Mouse (Mus musculus): ENCODE measurements around the gene Hist1h4i. TPM values are rescaled to one million over a fixed set of nuclear protein-coding genes. Genes with fewer than 3 reads are reported as not detected.

Hist1h4i gene
- total and polyA plus RNA-seq, 2 experiments from 2014 or later = 5.1 to 39.3 TPM

DNA sequence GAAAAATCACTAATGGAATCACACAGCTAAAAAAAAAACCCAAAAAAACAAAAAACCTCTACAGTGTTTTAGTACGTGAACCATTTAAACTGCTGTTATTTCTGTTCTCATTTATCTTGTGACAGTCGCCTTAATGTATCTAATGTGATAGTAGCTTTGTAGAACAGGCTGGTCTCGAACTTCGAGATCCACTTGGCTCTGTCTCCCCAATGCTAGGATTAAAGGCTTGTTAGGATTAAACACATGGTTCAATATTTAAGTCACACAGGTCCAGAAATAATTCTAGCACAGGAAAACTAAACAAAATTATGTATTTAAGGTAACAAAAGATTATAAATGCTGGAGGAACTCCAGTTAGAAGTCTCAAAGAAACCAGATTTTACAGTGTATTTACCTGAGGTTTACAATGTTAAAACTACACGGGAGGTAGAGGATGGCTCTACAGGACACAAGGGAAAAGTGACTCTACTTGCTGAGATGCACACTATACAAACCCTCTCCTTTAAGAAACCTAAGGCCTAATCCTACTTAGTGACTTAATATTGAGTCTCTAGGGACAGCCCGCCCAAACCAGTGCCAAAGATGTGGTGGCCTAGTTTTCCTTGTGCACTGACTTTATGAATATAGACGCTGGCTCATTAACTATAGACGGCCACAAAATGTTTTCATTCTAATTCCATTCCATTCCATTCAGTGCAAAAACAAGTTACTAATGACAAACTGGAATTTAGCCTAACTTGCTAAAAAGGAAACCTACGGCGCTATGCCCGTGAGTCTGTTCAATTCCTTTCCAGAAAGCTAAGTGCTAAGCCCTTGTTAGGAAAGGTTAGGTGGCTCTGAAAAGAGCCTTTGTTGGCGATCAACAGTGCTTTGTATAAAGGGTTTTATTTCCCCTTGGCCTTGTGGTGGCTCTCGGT lies 747 bp upstream of the Hist1h4i start:
- no peak for DNase-seq (ENCODE audit: low spot score)
- no peaks in the 10 kb centered on the region for H3K36me3 ChIP-seq (ENCODE audit: insufficient read depth, low read length)
- H3K27ac ChIP-seq = peak overlapping the region; percentile 80
- H3K9me3 ChIP-seq (ENCODE audit: low read length) = no peaks in the 10 kb centered on the region
- no peak for ATAC-seq
- H3K4me2 ChIP-seq (ENCODE audit: low read depth, low read length) = peak overlapping the region; percentile 62
- TF ChIP-seq CTCF (IDR thresholded peaks at IDR 0.05; ENCODE audit: low read depth) = no peak
- H3K27me3 ChIP-seq (ENCODE audit: insufficient read depth, low read length) = no peaks in the 10 kb centered on the region
- H3K4me1 ChIP-seq (ENCODE audit: insufficient read depth, low read length) = peaks cover 10% of the 10 kb centered on the region; the same call in 1 of the 2 replicates
- peak overlapping the region; percentile 32 for H3K4me3 ChIP-seq (ENCODE audit: low read length)
- H3K9ac ChIP-seq (replicated peaks; ENCODE audit: low read length) = no peak overlapping the region; the same call in 1 of the 2 replicates
- 2% methylated on average over 13 of the region's 13 CpGs for WGBS

DNA sequence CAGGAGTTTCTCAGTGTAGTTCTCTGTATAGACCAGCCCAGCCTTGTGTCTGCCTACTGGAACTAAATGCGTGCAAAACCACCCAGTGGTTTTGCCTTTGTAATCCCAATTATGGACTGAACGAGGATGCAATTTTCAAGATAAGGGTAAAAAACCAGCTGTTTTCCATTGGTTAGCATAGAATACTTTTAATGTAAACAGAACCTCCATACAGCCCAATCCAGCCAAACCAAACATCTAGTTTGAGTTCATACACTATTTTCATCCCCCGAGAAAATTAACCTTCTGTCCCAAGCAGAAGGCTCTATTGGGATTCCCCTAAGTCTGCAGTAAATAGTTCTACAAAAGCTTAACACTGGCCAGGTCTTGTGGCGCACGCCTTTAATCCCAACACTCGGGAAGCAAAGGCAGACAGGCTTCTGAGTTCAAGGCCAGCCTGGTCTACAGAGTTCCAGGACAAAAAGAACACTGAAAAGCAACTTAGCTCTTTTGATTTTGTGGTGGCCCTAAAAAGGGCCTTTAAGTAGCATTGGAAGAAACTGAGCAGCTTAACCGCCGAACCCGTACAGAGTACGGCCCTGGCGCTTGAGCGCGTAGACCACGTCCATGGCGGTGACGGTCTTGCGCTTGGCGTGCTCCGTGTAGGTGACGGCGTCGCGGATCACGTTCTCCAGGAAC lies 559 bp downstream of the Hist1h4i start:
- H3K27ac ChIP-seq = peak overlapping the region; percentile 78
- peak overlapping the region; percentile 62 for H3K4me2 ChIP-seq (ENCODE audit: low read depth, low read length)
- no peaks in the 10 kb centered on the region for H3K9me3 ChIP-seq (ENCODE audit: low read length)
- H3K27me3 ChIP-seq (ENCODE audit: insufficient read depth, low read length) = no peaks in the 10 kb centered on the region
- peak; percentile 35 for DNase-seq (ENCODE audit: low spot score)
- 0 out of 2 replicates have a peak overlapping the region, but pooled peaks have one; percentile 24 for H3K9ac ChIP-seq (replicated peaks; ENCODE audit: low read length)
- peak; percentile 36 for ATAC-seq
- under 1% methylated on average over 19 of the region's 24 CpGs for WGBS
- peak overlapping the region; percentile 35 for H3K4me3 ChIP-seq (ENCODE audit: low read length)
- H3K4me1 ChIP-seq (ENCODE audit: insufficient read depth, low read length) = peaks cover 15% of the 10 kb centered on the region; the same call in 1 of the 2 replicates
- H3K36me3 ChIP-seq (ENCODE audit: insufficient read depth, low read length) = no peaks in the 10 kb centered on the region
- TF ChIP-seq CTCF (IDR thresholded peaks at IDR 0.05; ENCODE audit: low read depth) = no peak

DNA sequence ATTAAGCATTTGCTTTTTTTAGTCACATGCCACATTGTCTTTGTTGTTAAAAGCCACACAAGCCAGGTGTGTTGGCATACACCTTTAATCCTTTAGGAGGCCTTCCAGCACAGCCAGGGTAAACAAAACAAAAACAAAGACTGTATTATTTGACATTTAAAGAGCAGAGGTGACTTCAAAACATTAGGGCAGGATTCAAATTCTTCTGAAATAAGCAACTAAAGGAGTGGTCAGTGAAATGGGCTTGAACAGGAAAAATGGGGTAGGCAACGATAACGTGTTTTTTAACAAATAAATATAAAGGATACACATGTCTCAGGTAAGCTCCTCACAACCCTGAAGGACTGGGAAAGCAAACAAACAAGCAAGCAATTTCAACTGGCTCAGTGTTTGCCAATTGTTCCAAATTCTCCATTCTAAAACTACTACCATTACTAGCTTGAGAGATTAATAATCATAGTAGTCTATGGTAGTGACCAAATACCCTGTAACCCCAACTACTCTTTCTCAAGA lies 1.2 kb downstream of the Hist1h4i start:
- H3K27ac ChIP-seq = no peak overlapping the region
- TF ChIP-seq CTCF (IDR thresholded peaks at IDR 0.05; ENCODE audit: low read depth) = no peak
- H3K27me3 ChIP-seq (ENCODE audit: insufficient read depth, low read length) = no peaks in the 10 kb centered on the region
- DNase-seq (ENCODE audit: low spot score) (no peak), ATAC-seq (no peak)
- H3K9ac ChIP-seq (replicated peaks; ENCODE audit: low read length) = no peak overlapping the region
- no peaks in the 10 kb centered on the region for H3K36me3 ChIP-seq (ENCODE audit: insufficient read depth, low read length)
- no peaks in the 10 kb centered on the region for H3K9me3 ChIP-seq (ENCODE audit: low read length)
- H3K4me2 ChIP-seq (ENCODE audit: low read depth, low read length) = peak overlapping the region; percentile 62
- peaks cover 15% of the 10 kb centered on the region; the same call in 1 of the 2 replicates for H3K4me1 ChIP-seq (ENCODE audit: insufficient read depth, low read length)
- WGBS = 12% methylated on average over 2 of the region's 2 CpGs
- no peak overlapping the region for H3K4me3 ChIP-seq (ENCODE audit: low read length)

DNA sequence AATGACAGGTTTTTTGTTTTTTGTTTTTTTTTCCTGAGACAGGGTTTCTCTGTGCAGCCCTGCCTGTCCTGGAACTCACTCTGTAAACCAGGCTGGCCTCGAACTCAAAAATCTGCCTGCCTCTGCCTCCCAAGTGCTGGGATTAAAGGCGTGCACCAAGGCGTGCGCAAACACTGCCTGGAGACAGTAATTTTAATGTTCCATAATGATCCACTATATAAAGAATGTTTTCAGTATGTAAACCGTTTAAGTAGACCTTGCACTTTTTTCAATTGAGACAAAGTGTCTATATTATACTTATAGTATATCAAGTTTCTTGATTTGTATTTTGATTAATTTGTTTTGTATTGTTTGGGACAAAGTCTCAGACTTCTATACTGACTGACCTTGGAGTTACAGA lies 1.8 kb downstream of the Hist1h4i start:
- WGBS = 70% methylated on average over 5 of the region's 5 CpGs
- ATAC-seq (no peak), DNase-seq (ENCODE audit: low spot score) (no peak)
- no peak overlapping the region for H3K27ac ChIP-seq
- no peaks in the 10 kb centered on the region for H3K36me3 ChIP-seq (ENCODE audit: insufficient read depth, low read length)
- H3K9me3 ChIP-seq (ENCODE audit: low read length) = no peaks in the 10 kb centered on the region
- peaks cover 15% of the 10 kb centered on the region; the same call in 1 of the 2 replicates for H3K4me1 ChIP-seq (ENCODE audit: insufficient read depth, low read length)
- no peak overlapping the region for H3K9ac ChIP-seq (replicated peaks; ENCODE audit: low read length)
- H3K4me2 ChIP-seq (ENCODE audit: low read depth, low read length) = no peak overlapping the region
- no peaks in the 10 kb centered on the region for H3K27me3 ChIP-seq (ENCODE audit: insufficient read depth, low read length)
- no peak for TF ChIP-seq CTCF (IDR thresholded peaks at IDR 0.05; ENCODE audit: low read depth)
- H3K4me3 ChIP-seq (ENCODE audit: low read length) = no peak overlapping the region

DNA sequence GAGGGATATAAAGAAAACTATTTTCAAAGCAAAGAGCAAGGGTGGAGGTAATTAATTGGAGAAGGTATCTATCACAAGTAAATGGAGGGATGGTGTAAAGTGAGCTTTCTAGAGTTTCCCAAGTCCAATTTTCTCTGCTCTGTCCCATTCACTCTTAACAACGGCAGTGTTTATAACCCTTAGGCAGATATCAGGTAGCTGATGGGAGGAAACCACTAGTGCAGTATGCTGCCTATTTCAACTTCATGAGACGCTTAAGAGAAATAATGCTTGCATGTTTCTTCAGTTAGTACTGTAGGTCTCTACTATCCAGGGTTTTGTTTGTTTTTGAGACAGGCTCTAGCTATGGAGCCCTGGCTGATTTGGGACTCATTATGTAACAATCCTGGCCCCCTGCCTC lies 3.7 kb downstream of the Hist1h4i start:
- ATAC-seq (no peak), DNase-seq (ENCODE audit: low spot score) (no peak)
- H3K9ac ChIP-seq (replicated peaks; ENCODE audit: low read length) = no peak overlapping the region
- no peaks in the 10 kb centered on the region for H3K36me3 ChIP-seq (ENCODE audit: insufficient read depth, low read length)
- H3K4me3 ChIP-seq (ENCODE audit: low read length) = no peak overlapping the region
- no peak overlapping the region for H3K27ac ChIP-seq
- peaks cover 15% of the 10 kb centered on the region; the same call in 1 of the 2 replicates for H3K4me1 ChIP-seq (ENCODE audit: insufficient read depth, low read length)
- H3K27me3 ChIP-seq (ENCODE audit: insufficient read depth, low read length) = no peaks in the 10 kb centered on the region
- 88% methylated on average over 2 of the region's 2 CpGs for WGBS
- no peak overlapping the region for H3K4me2 ChIP-seq (ENCODE audit: low read depth, low read length)
- no peak for TF ChIP-seq CTCF (IDR thresholded peaks at IDR 0.05; ENCODE audit: low read depth)
- H3K9me3 ChIP-seq (ENCODE audit: low read length) = no peaks in the 10 kb centered on the region

DNA sequence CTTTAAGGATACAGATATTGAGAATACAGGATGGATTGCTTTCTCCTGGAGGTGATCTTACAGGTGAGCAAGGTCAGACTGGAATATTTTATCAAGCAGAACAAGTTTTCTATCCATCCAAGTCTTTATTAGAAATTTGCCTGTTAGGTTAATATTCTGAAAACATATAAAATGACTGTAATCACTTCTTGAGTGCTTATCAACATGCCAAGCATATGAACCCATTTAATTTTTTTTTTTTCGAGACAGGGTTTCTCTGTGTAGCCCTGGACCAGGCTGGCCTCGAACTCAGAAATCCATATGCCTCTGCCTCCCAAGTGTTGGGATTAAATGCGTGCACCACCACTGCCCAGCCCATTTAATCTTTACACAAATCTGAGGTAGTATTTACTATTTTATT lies 4.2 kb downstream of the Hist1h4i start:
- Histone ChIP-seq H3K27ac (no peak overlapping the region), H3K4me1 (ENCODE audit: insufficient read depth, low read length) (peaks cover 13% of the 10 kb centered on the region; the same call in 1 of the 2 replicates), H3K9me3 (ENCODE audit: low read length) (no peaks in the 10 kb centered on the region), H3K4me2 (ENCODE audit: low read depth, low read length) (no peak overlapping the region), H3K4me3 (ENCODE audit: low read length) (no peak overlapping the region), H3K27me3 (ENCODE audit: insufficient read depth, low read length) (no peaks in the 10 kb centered on the region), H3K9ac (replicated peaks; ENCODE audit: low read length) (no peak overlapping the region), H3K36me3 (ENCODE audit: insufficient read depth, low read length) (no peaks in the 10 kb centered on the region)
- DNase-seq (ENCODE audit: low spot score) (no peak), ATAC-seq (no peak)
- TF ChIP-seq CTCF (IDR thresholded peaks at IDR 0.05; ENCODE audit: low read depth) = no peak
- WGBS = 54% methylated on average over 3 of the region's 3 CpGs
